Mouse (Mus musculus): Measurements from ENCODE around the gene Kcnip1.

Gene Kcnip1

GRCm38 (mm10) chr11:33902377-33902776 lies 90.6 kb downstream of the Kcnip1 start:
- no peak for DNase-seq (ENCODE audit: low spot score)

GRCm38 (mm10) chr11:33901783-33902182 lies 91.2 kb downstream of the Kcnip1 start:
- DNase-seq (ENCODE audit: low spot score), result no peak

GRCm38 (mm10) chr11:33891084-33891483 lies 101.9 kb downstream of the Kcnip1 start:
- no peak for DNase-seq (ENCODE audit: low spot score)

GRCm38 (mm10) chr11:33890382-33890781 lies 102.6 kb downstream of the Kcnip1 start:
- DNase-seq (ENCODE audit: low spot score), result no peak

GRCm38 (mm10) chr11:33887660-33888059 lies 105.3 kb downstream of the Kcnip1 start:
- DNase-seq (ENCODE audit: low spot score), result no peak

- DNase-seq (ENCODE audit: low spot score), result no peak
These were observed 107.0 kb downstream of the Kcnip1 start for GRCm38 (mm10) chr11:33885981-33886380.

- DNase-seq (ENCODE audit: low spot score), result no peak
These were observed 110.1 kb downstream of the Kcnip1 start for GRCm38 (mm10) chr11:33882731-33883328.

GRCm38 (mm10) chr11:33874925-33875324 lies 118.0 kb downstream of the Kcnip1 start:
- no peak for DNase-seq (ENCODE audit: low spot score)

- no peak for DNase-seq (ENCODE audit: low spot score)
These were observed 119.7 kb downstream of the Kcnip1 start for GRCm38 (mm10) chr11:33873071-33873781.

GRCm38 (mm10) chr11:33872716-33873048 lies 120.3 kb downstream of the Kcnip1 start:
- no peak for DNase-seq (ENCODE audit: low spot score)

GRCm38 (mm10) chr11:33871998-33872715 lies 120.8 kb downstream of the Kcnip1 start:
- DNase-seq (ENCODE audit: low spot score), result no peak

- no peak for DNase-seq (ENCODE audit: low spot score)
These were observed 122.7 kb downstream of the Kcnip1 start for GRCm38 (mm10) chr11:33870246-33870645.

- no peak for DNase-seq (ENCODE audit: low spot score)
These were observed 123.4 kb downstream of the Kcnip1 start for GRCm38 (mm10) chr11:33869559-33869958.

- no peak for DNase-seq (ENCODE audit: low spot score)
These were observed 126.2 kb downstream of the Kcnip1 start for GRCm38 (mm10) chr11:33866775-33867174.

GRCm38 (mm10) chr11:33864245-33864644 lies 128.7 kb downstream of the Kcnip1 start:
- no peak for DNase-seq (ENCODE audit: low spot score)

GRCm38 (mm10) chr11:33861823-33862222 lies 131.1 kb downstream of the Kcnip1 start:
- no peak for DNase-seq (ENCODE audit: low spot score)

- no peak for DNase-seq (ENCODE audit: low spot score)
These were observed 131.9 kb downstream of the Kcnip1 start for GRCm38 (mm10) chr11:33860905-33861582.

- DNase-seq (ENCODE audit: low spot score), result no peak
These were observed 143.3 kb downstream of the Kcnip1 start for GRCm38 (mm10) chr11:33849614-33850013.

GRCm38 (mm10) chr11:33848685-33849084 lies 144.3 kb downstream of the Kcnip1 start:
- no peak for DNase-seq (ENCODE audit: low spot score)

GRCm38 (mm10) chr11:33845931-33846330 lies 147.0 kb downstream of the Kcnip1 start:
- DNase-seq (ENCODE audit: low spot score), result no peak

GRCm38 (mm10) chr11:33843294-33843864 lies 149.6 kb downstream of the Kcnip1 start:
- no peak for DNase-seq (ENCODE audit: low spot score)

- DNase-seq (ENCODE audit: low spot score), result no peak
These were observed 153.9 kb downstream of the Kcnip1 start for GRCm38 (mm10) chr11:33839049-33839448.
